13 mouse cellular contexts compared by ENCODE assay signal in the genomic region with DNA sequence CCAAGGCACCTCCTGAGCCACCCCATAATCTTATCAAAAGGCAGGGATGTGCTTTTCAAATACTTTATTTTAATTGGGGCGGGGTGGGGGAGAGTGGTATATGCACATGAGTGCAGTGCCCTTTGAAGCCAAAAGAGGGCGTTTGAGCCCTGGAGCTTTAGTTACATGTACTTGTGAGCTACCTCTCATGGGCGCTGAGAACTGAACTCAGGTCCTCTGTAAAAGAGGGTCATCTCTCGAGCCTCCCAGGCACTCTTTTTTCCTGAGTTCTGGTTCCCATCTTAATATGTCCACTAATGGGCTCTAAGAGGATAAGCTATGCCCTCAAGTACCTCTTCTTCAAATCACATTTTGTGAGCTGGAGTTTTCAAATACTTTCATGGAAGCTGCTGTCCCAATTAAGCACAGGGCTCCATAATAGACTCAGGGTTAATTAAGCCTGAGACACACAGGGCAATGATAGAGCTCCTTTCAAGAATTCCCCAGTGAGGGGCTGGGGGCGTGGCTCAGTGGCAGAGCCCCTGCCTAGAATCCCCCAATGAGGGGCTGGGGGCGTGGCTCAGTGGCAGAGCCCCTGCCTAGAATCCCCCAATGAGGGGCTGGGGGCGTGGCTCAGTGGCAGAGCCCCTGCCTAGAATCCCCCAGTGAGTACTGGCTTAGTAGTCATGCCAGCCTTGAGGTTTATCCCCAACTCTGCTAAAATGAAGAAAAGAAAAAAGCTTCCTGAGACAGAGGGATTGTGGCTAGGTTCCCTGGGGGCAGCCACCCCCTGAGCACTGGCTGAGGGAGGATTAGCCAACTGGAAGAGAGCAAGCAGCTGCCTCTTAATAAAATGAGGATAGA. TPM values are rescaled to one million over a fixed set of nuclear protein-coding genes. Genes with fewer than 3 reads are reported as not detected.
A peak's percentile ranks its signal among the peaks of the same experiment; 100 is the strongest.
DNase-seq lines count a peak whose midpoint lies in the region; ATAC-seq and TF ChIP-seq lines count a peak whose summit lies in the region.
"Had no signal": no experiment of that assay in that cellular context is flagged by ENCODE, and none has a peak within 500 bp of the region (broad histone marks: within the 10 kb centered on the region; RNA-seq: fewer than 3 reads in every experiment).

No protein-coding gene starts in this region.

- H3K9ac ChIP-seq in forebrain, embryonic 15.5 days (replicated peaks), result no peak overlapping the region
- H3K9ac ChIP-seq in midbrain, embryonic 12.5 days (replicated peaks), result no peak overlapping the region
- H3K9ac ChIP-seq: liver, postnatal 0 days had no signal

- H3K27me3 ChIP-seq in E14TG2a.4 (ENCODE audit: insufficient read depth, low read length), result 0 out of 2 replicates have a peak, but pooled peaks cover 3% of the 10 kb centered on the region
- H3K27me3 ChIP-seq in forebrain, embryonic 15.5 days, result no peaks in the 10 kb centered on the region
- no peaks in the 10 kb centered on the region for H3K27me3 ChIP-seq in midbrain, embryonic 12.5 days

- H3K4me2 ChIP-seq in forebrain, embryonic 15.5 days (replicated peaks), result no peak overlapping the region
- no peak overlapping the region for H3K4me2 ChIP-seq in midbrain, embryonic 12.5 days (replicated peaks)

- WGBS in forebrain, embryonic 15.5 days, result 30% methylated on average over 6 of the region's 7 CpGs
- 37% methylated on average over 7 of the region's 7 CpGs for WGBS in midbrain, embryonic 12.5 days

- DNase-seq in ZHBTc4 (ENCODE audit: low read depth, low spot score), result peak; percentile 29
- DNase-seq in cerebellum, postnatal 14 days, result no peak
- no peak for DNase-seq in kidney, postnatal 10 days
- no peak for DNase-seq in layer of hippocampus, adult 9-11 months
- DNase-seq in gastrocnemius, postnatal 14 days, result no peak
- DNase-seq: cerebellum, adult 9-10 months; kidney, postnatal 25 days; liver, postnatal 0 days had no signal

- peak; percentile 67 for ATAC-seq in forebrain, embryonic 15.5 days (replicated peaks)
- ATAC-seq in midbrain, embryonic 12.5 days (ENCODE audit: low FRiP score, low read depth), result peak; percentile 81
- ATAC-seq: CD4-positive, CD25-positive, alpha-beta regulatory T cell, adult 4 months; liver, postnatal 0 days had no signal

- no peaks in the 10 kb centered on the region for H3K36me3 ChIP-seq in E14TG2a.4 (ENCODE audit: insufficient read depth, low read length)
- H3K36me3 ChIP-seq in forebrain, embryonic 15.5 days, result no peaks in the 10 kb centered on the region
- H3K36me3 ChIP-seq in midbrain, embryonic 12.5 days, result no peaks in the 10 kb centered on the region

- intact Hi-C loops in gastrocnemius, postnatal 14 days (cut with DNase I; ENCODE audit: low total_unique reads), result no loop called here

- H3K9me3 ChIP-seq in E14TG2a.4 (ENCODE audit: low read length), result 0 out of 2 replicates have a peak, but pooled peaks cover 3% of the 10 kb centered on the region
- H3K9me3 ChIP-seq in forebrain, embryonic 15.5 days, result no peaks in the 10 kb centered on the region
- H3K9me3 ChIP-seq in midbrain, embryonic 12.5 days, result no peaks in the 10 kb centered on the region

- H3K4me1 ChIP-seq in E14TG2a.4 (replicated peaks; ENCODE audit: low read depth, low read length), result peaks cover 5% of the 10 kb centered on the region
- H3K4me1 ChIP-seq in forebrain, embryonic 15.5 days, result peaks cover 27% of the 10 kb centered on the region
- H3K4me1 ChIP-seq in midbrain, embryonic 12.5 days, result peaks cover 13% of the 10 kb centered on the region

- H3K27ac ChIP-seq in forebrain, embryonic 15.5 days (replicated peaks), result peak overlapping the region; percentile 76
- peak overlapping the region; percentile 72 for H3K27ac ChIP-seq in midbrain, embryonic 12.5 days (replicated peaks)
- H3K27ac ChIP-seq: macrophage had no signal

- no peak overlapping the region for H3K4me3 ChIP-seq in E14TG2a.4 (replicated peaks; ENCODE audit: low read length)
- H3K4me3 ChIP-seq in forebrain, embryonic 15.5 days, result no peak overlapping the region
- no peak overlapping the region for H3K4me3 ChIP-seq in midbrain, embryonic 12.5 days

- peak; percentile 31 for TF ChIP-seq CTCF in E14TG2a.4 (conservative IDR thresholded peaks at IDR 0.05; ENCODE audit: low read length)

RNA-seq across cellular contexts. Expression of a gene that starts 29.9 kb away (rescaled TPM):
- 62.4 and 64.9 TPM in 2 replicates for polyA plus RNA-seq in forebrain, embryonic 15.5 days (2015; fragmentation: Nextera tagmentation; extraction: Ambion mirVana)
- 54.6 and 54.8 TPM in 2 replicates for polyA plus RNA-seq in midbrain, embryonic 12.5 days (2016; fragmentation: Nextera tagmentation; extraction: Ambion mirVana)
- total RNA-seq in gastrocnemius, postnatal 14 days (2021), result 10 to 100 TPM; 14.6 to 15.5 TPM

RNA-seq across cellular contexts. Expression of a gene that starts 37.2 kb away (rescaled TPM):
- polyA plus RNA-seq in forebrain, embryonic 15.5 days (2015; fragmentation: Nextera tagmentation; extraction: Ambion mirVana), result 16.3 and 16.4 TPM in 2 replicates
- 19.2 and 20.5 TPM in 2 replicates for polyA plus RNA-seq in midbrain, embryonic 12.5 days (2016; fragmentation: Nextera tagmentation; extraction: Ambion mirVana)
- total RNA-seq in gastrocnemius, postnatal 14 days (2021), result 1 to 10 TPM; 5.7 to 6.6 TPM

RNA-seq across cellular contexts. Expression of a gene that starts 39.1 kb away (rescaled TPM):
- 510 and 551 TPM in 2 replicates for polyA plus RNA-seq in forebrain, embryonic 15.5 days (2015; fragmentation: Nextera tagmentation; extraction: Ambion mirVana)
- 463 and 492 TPM in 2 replicates for polyA plus RNA-seq in midbrain, embryonic 12.5 days (2016; fragmentation: Nextera tagmentation; extraction: Ambion mirVana)
- 100 to 1,000 TPM; 172 to 182 TPM for total RNA-seq in gastrocnemius, postnatal 14 days (2021)
